Mouse (Mus musculus) myocyte (in vitro differentiated cells): ENCODE results near the gene Trmt112.

Experiments used
- E2F4 ChIP-seq: IDR thresholded peaks from one replicate; pipeline ENCODE4 v1.6.1; 2011; ENCODE audit warnings: mild to moderate bottlenecking, control low read depth, moderate library complexity; ENCODE audit not compliant: insufficient read depth
- MAX ChIP-seq: IDR thresholded peaks from one replicate; pipeline ENCODE4 v1.6.1; 2011; ENCODE audit warnings: low read depth, mild to moderate bottlenecking, control low read depth
- MYOD1 ChIP-seq, 3 experiments: IDR thresholded peaks; one replicate each; pipeline ENCODE4 v1.6.1; 2011; ENCODE audit warnings: control low read depth in 2 of 3, low read depth in 2 of 3, mild to moderate bottlenecking in 2 of 3, moderate library complexity in 1 of 3; ENCODE audit not compliant: insufficient read length in 2 of 3, control insufficient read depth in 1 of 3
- MYOG ChIP-seq, 3 experiments: IDR thresholded peaks; one replicate each; pipeline ENCODE4 v1.6.1; 2011; ENCODE audit warnings: control low read depth in 2 of 3, low read depth in 2 of 3, mild to moderate bottlenecking in 2 of 3; ENCODE audit not compliant: insufficient read length in 2 of 3, control insufficient read depth in 1 of 3, insufficient read depth in 1 of 3
- POLR2A ChIP-seq: IDR thresholded peaks from one replicate; pipeline ENCODE4 v1.6.1; 2011; ENCODE audit warnings: low read depth, mild to moderate bottlenecking, control low read depth, moderate library complexity; ENCODE audit not compliant: insufficient read length
- POLR2AphosphoS2 ChIP-seq: IDR thresholded peaks from one replicate; pipeline ENCODE4 v1.6.1; 2011; ENCODE audit warnings: low read depth, control low read depth; ENCODE audit not compliant: insufficient read length
- SRF ChIP-seq: IDR thresholded peaks from one replicate; pipeline ENCODE4 v1.6.1; 2011; ENCODE audit warnings: low read depth; ENCODE audit not compliant: control insufficient read depth, insufficient read length
- TCF12 ChIP-seq: IDR thresholded peaks from one replicate; pipeline ENCODE4 v1.6.1; 2011; ENCODE audit warnings: mild to moderate bottlenecking, control low read depth; ENCODE audit not compliant: poor library complexity, insufficient read depth, severe bottlenecking
- USF1 ChIP-seq: IDR thresholded peaks from one replicate; pipeline ENCODE4 v1.6.1; 2011; ENCODE audit warnings: low read depth, mild to moderate bottlenecking, control low read depth, moderate library complexity

- no peak for TF ChIP-seq POLR2AphosphoS2
- TF ChIP-seq USF1 = no peak
- TF ChIP-seq E2F4 = no peak
- TF ChIP-seq MAX = no peak
- TF ChIP-seq TCF12 = no peak
- TF ChIP-seq POLR2A = no peak
- TF ChIP-seq MYOG (IDR thresholded peaks at IDR 0.05; ENCODE audit: control insufficient read depth in 1 of 3, insufficient read depth in 1 of 3, insufficient read length in 2 of 3, low read depth in 2 of 3) = no peak
- no peak for TF ChIP-seq SRF
- no peak for TF ChIP-seq MYOD1 (IDR thresholded peaks at IDR 0.05; ENCODE audit: control insufficient read depth in 1 of 3, insufficient read length in 2 of 3, low read depth in 2 of 3)
Observed at GRCm38 (mm10) chr19:6924461-6925306, 15.2 kb downstream of the Trmt112 start.
